28 mouse cellular contexts compared by ENCODE assay signal in the genomic region with DNA sequence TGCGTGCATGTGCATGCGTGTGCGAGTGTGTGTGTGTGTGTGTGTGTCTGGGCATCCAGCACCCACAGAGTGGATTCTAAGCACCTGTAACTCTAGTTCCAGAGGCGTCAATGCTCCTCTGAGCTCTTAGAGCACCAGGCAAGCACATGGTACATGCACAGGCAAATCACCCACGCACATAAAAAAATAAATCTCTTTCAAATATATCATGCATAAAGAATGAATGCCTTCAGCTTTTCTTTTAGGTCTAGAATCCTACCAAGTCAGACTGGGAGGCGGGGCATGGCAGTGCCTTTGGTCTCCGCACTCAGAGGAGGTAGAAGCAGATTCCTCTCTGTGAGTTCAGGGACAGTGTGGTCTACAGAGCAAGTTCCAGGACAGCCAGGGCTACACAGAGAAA. TPM values are rescaled to one million over a fixed set of nuclear protein-coding genes. Genes with fewer than 3 reads are reported as not detected.
DNase-seq lines count a peak whose midpoint lies in the region; ATAC-seq and TF ChIP-seq lines count a peak whose summit lies in the region.
"Had no signal": no experiment of that assay in that cellular context is flagged by ENCODE, and none has a peak within 500 bp of the region (broad histone marks: within the 10 kb centered on the region; RNA-seq: fewer than 3 reads in every experiment).

No protein-coding gene starts in this region.

- peaks cover 42% of the 10 kb centered on the region for H3K4me1 ChIP-seq in hindbrain, embryonic 13.5 days (replicated peaks)
- peaks cover 5% of the 10 kb centered on the region; the same call in 1 of the 2 replicates for H3K4me1 ChIP-seq in hindbrain, postnatal 0 days (ENCODE audit: insufficient read depth, low read length)
- H3K4me1 ChIP-seq in embryonic facial prominence, embryonic 15.5 days: peaks cover 17% of the 10 kb centered on the region
- H3K4me1 ChIP-seq in stomach, embryonic 15.5 days: no peaks in the 10 kb centered on the region
- H3K4me1 ChIP-seq: midbrain, embryonic 10.5 days had no signal

- H3K4me2 ChIP-seq in hindbrain, embryonic 13.5 days: no peak overlapping the region
- H3K4me2 ChIP-seq in hindbrain, postnatal 0 days (ENCODE audit: low read depth, low read length): no peak overlapping the region
- H3K4me2 ChIP-seq in embryonic facial prominence, embryonic 15.5 days (replicated peaks): no peak overlapping the region
- H3K4me2 ChIP-seq in stomach, embryonic 15.5 days: no peak overlapping the region
- H3K4me2 ChIP-seq: lung, embryonic 15.5 days; midbrain, embryonic 15.5 days; neural tube, embryonic 15.5 days had no signal

- DNase-seq in hindbrain, postnatal 0 days (ENCODE audit: low spot score): no peak
- no peak for DNase-seq in left cerebral cortex, adult 2 months (ENCODE audit: extremely low spot score in 1 of 2, low spot score in 2 of 2)
- DNase-seq in left cerebral cortex, postnatal 10 days (ENCODE audit: extremely low spot score in 1 of 2, low spot score in 2 of 2): no peak
- no peak for DNase-seq in heart, postnatal 36 days
- DNase-seq in spleen, postnatal 36 days (ENCODE audit: low spot score in 2 of 2): no peak
- DNase-seq: adrenal gland, adult 2 months; adrenal gland, postnatal 36 days; B cell, adult 2 months; cerebellum, adult 2 months; cerebellum, postnatal 36 days; embryo, embryonic 11 days; gastrocnemius, postnatal 14 days; heart, postnatal 14 days; kidney, adult 11 months; kidney, postnatal 10 days; left cerebral cortex, postnatal 4 days; retina, postnatal 1 day; right cerebral cortex, postnatal 25 days; spleen, adult 18-20 months had no signal

- no peak for TF ChIP-seq CTCF in hindbrain, postnatal 0 days (IDR thresholded peaks at IDR 0.05; ENCODE audit: low read depth)
- no peak for TF ChIP-seq CTCF in left cerebral cortex, adult 2 months (IDR thresholded peaks at IDR 0.05)

- no peak overlapping the region for H3K9ac ChIP-seq in hindbrain, embryonic 13.5 days
- H3K9ac ChIP-seq in hindbrain, postnatal 0 days (replicated peaks; ENCODE audit: low read length): no peak overlapping the region
- H3K9ac ChIP-seq in embryonic facial prominence, embryonic 15.5 days: no peak overlapping the region
- H3K9ac ChIP-seq in stomach, embryonic 15.5 days: no peak overlapping the region
- H3K9ac ChIP-seq: lung, embryonic 15.5 days; midbrain, embryonic 15.5 days; neural tube, embryonic 15.5 days had no signal

- 97% methylated on average over 7 of the region's 7 CpGs for WGBS in hindbrain, embryonic 13.5 days
- 90% methylated on average over 7 of the region's 7 CpGs for WGBS in hindbrain, postnatal 0 days
- 66% methylated on average over 7 of the region's 7 CpGs for WGBS in embryonic facial prominence, embryonic 15.5 days
- WGBS in stomach, embryonic 15.5 days: 89% methylated on average over 7 of the region's 7 CpGs

- no peak for ATAC-seq in hindbrain, embryonic 13.5 days (ENCODE audit: low FRiP score)
- no peak for ATAC-seq in hindbrain, postnatal 0 days
- ATAC-seq in embryonic facial prominence, embryonic 15.5 days (ENCODE audit: insufficient number of reproducible peaks, low FRiP score, low TSS enrichment, low read depth): no peak
- ATAC-seq in stomach, embryonic 15.5 days (ENCODE audit: insufficient read depth, low FRiP score, low read depth): no peak
- ATAC-seq: forebrain, embryonic 14.5 days; inflammation-experienced regulatory T-cells, adult 6 months; midbrain, embryonic 15.5 days had no signal

- no peak overlapping the region for H3K4me3 ChIP-seq in hindbrain, embryonic 13.5 days
- H3K4me3 ChIP-seq in hindbrain, postnatal 0 days (ENCODE audit: low read length): no peak overlapping the region
- no peak overlapping the region for H3K4me3 ChIP-seq in left cerebral cortex, adult 2 months
- H3K4me3 ChIP-seq in embryonic facial prominence, embryonic 15.5 days (replicated peaks): no peak overlapping the region
- H3K4me3 ChIP-seq in stomach, embryonic 15.5 days (replicated peaks): no peak overlapping the region
- H3K4me3 ChIP-seq: lung, embryonic 15.5 days; midbrain, embryonic 10.5 days; midbrain, embryonic 15.5 days; neural tube, embryonic 15.5 days had no signal

- intact Hi-C loops in left cerebral cortex, adult 2 months (cut with DNase I): no loop called here
- intact Hi-C loops in left cerebral cortex, postnatal 10 days (cut with DNase I): no loop called here
- intact Hi-C loops in heart, postnatal 36 days (cut with DNase I): no loop called here

- peaks cover 94% of the 10 kb centered on the region for H3K36me3 ChIP-seq in hindbrain, embryonic 13.5 days
- H3K36me3 ChIP-seq in hindbrain, postnatal 0 days (ENCODE audit: insufficient read depth, low read length): peaks cover 52% of the 10 kb centered on the region
- peaks cover 88% of the 10 kb centered on the region for H3K36me3 ChIP-seq in embryonic facial prominence, embryonic 15.5 days
- peaks cover 68% of the 10 kb centered on the region for H3K36me3 ChIP-seq in stomach, embryonic 15.5 days

- H3K9me3 ChIP-seq in hindbrain, embryonic 13.5 days: no peaks in the 10 kb centered on the region
- no peaks in the 10 kb centered on the region for H3K9me3 ChIP-seq in hindbrain, postnatal 0 days (ENCODE audit: low read length)
- H3K9me3 ChIP-seq in embryonic facial prominence, embryonic 15.5 days (replicated peaks): no peaks in the 10 kb centered on the region
- H3K9me3 ChIP-seq in stomach, embryonic 15.5 days: no peaks in the 10 kb centered on the region
- H3K9me3 ChIP-seq: lung, embryonic 15.5 days; midbrain, embryonic 10.5 days; midbrain, embryonic 15.5 days; neural tube, embryonic 15.5 days had no signal

- peak overlapping the region; percentile 83; the same call in 1 of the 2 replicates for H3K27ac ChIP-seq in hindbrain, embryonic 13.5 days
- no peak overlapping the region for H3K27ac ChIP-seq in hindbrain, postnatal 0 days
- H3K27ac ChIP-seq in left cerebral cortex, adult 2 months: peak overlapping the region; percentile 84
- peak overlapping the region; percentile 60; the same call in 1 of the 2 replicates for H3K27ac ChIP-seq in embryonic facial prominence, embryonic 15.5 days (replicated peaks)
- H3K27ac ChIP-seq in stomach, embryonic 15.5 days: peak overlapping the region; percentile 63; the same call in 1 of the 2 replicates
- H3K27ac ChIP-seq: lung, embryonic 15.5 days; midbrain, embryonic 10.5 days had no signal

- no peaks in the 10 kb centered on the region for H3K27me3 ChIP-seq in hindbrain, embryonic 13.5 days
- no peaks in the 10 kb centered on the region for H3K27me3 ChIP-seq in hindbrain, postnatal 0 days (ENCODE audit: insufficient read depth, low read length)
- H3K27me3 ChIP-seq in embryonic facial prominence, embryonic 15.5 days: no peaks in the 10 kb centered on the region
- H3K27me3 ChIP-seq in stomach, embryonic 15.5 days (replicated peaks): no peaks in the 10 kb centered on the region
- H3K27me3 ChIP-seq: lung, embryonic 15.5 days; midbrain, embryonic 15.5 days; neural tube, embryonic 15.5 days had no signal

RNA-seq across cellular contexts. Expression of gene Zmynd8, which starts 58.0 kb away (rescaled TPM):
- 82.2 and 86.6 TPM in 2 replicates for polyA plus RNA-seq in hindbrain, embryonic 13.5 days (2015; fragmentation: Nextera tagmentation; extraction: Ambion mirVana)
- total RNA-seq in hindbrain, postnatal 0 days (2014; rRNA removed): 46.6 and 46.8 TPM in 2 replicates
- 53.0 and 56.9 TPM in 2 replicates for polyA plus RNA-seq in hindbrain, postnatal 0 days (2015; fragmentation: Nextera tagmentation; extraction: Ambion mirVana)
- total RNA-seq in left cerebral cortex, adult 2 months (2021): 100 to 1,000 TPM; 182 to 188 TPM
- 100 to 1,000 TPM; 101 to 104 TPM for total RNA-seq in left cerebral cortex, postnatal 10 days (2021)
- 50.4 and 50.9 TPM in 2 replicates for polyA plus RNA-seq in embryonic facial prominence, embryonic 15.5 days (2015; fragmentation: Nextera tagmentation; extraction: Ambion mirVana)
- polyA plus RNA-seq in stomach, embryonic 15.5 days (2015; fragmentation: Nextera tagmentation; extraction: Ambion mirVana): 53.6 and 54.5 TPM in 2 replicates
- total RNA-seq in heart, postnatal 36 days (2021): 10 to 100 TPM; 46.5 to 48.0 TPM
